Mouse (Mus musculus) limb, embryonic 13.5 days (tissue): ENCODE measurements around the gene Xxylt1. TPM values are rescaled to one million over a fixed set of nuclear protein-coding genes. Genes with fewer than 3 reads are reported as not detected.
A peak's percentile ranks its signal among the peaks of the same experiment; 100 is the strongest.

Source experiments
- ATAC-seq: fragments of 200-750 bp; cut with Nextera tagmentation; 2 replicates; pipeline ENCODE4 v1.8.0; 2017; ENCODE audit warnings: low read depth, moderate number of reproducible peaks, moderate TSS enrichment; ENCODE audit not compliant: low FRiP score
- H3K27ac ChIP-seq: fragments of 300-500 bp; sonication (generic); 2 replicates; pipeline ENCODE4 v1.5.1; 2015; ENCODE audit warnings: inconsistent platforms, mild to moderate bottlenecking, moderate library complexity
- H3K27me3 ChIP-seq: fragments of 300-500 bp; sonication (generic); 2 replicates; pipeline ENCODE4 v1.6.1; 2015; ENCODE audit warnings: mild to moderate bottlenecking, inconsistent platforms
- H3K36me3 ChIP-seq: fragments of 300-500 bp; sonication (generic); 2 replicates; pipeline ENCODE4 v1.6.1; 2015; ENCODE audit warnings: inconsistent platforms, mild to moderate bottlenecking, moderate library complexity
- H3K4me1 ChIP-seq: fragments of 300-500 bp; sonication (generic); 2 replicates; pipeline ENCODE4 v1.6.1; 2015; ENCODE audit warnings: inconsistent platforms
- H3K4me2 ChIP-seq: fragments of 300-500 bp; sonication (generic); replicated peaks from 2 replicates; pipeline ENCODE4 v1.6.1; 2015; ENCODE audit warnings: inconsistent platforms, mild to moderate bottlenecking, moderate library complexity
- H3K4me3 ChIP-seq: fragments of 300-500 bp; sonication (generic); 2 replicates; pipeline ENCODE4 v1.5.1; 2015; ENCODE audit warnings: moderate library complexity, mild to moderate bottlenecking, inconsistent platforms
- H3K9ac ChIP-seq: fragments of 300-500 bp; sonication (generic); 2 replicates; pipeline ENCODE4 v1.6.1; 2015; ENCODE audit warnings: mild to moderate bottlenecking, inconsistent platforms
- H3K9me3 ChIP-seq: fragments of 300-500 bp; sonication (generic); 2 replicates; pipeline ENCODE4 v1.6.1; 2016; ENCODE audit warnings: inconsistent platforms
- WGBS: fragments of 180-500 bp; shearing (Covaris S2); methylation state at CpG from one replicate; pipeline ENCODE4 v1.1.7; 2015; 5-methylcytosine and 5-hydroxymethylcytosine counted together
- polyA plus RNA-seq: library from polyadenylated mRNA; unstranded; fragments of >200 nt; fragmentation: Nextera tagmentation; extraction: Ambion mirVana; gene quantifications from 2 replicates; pipeline ENCODE4 v1.2.1, GENCODE M21; 2015

Gene Xxylt1
- polyA plus RNA-seq, 1 experiment from 2014 or later: 18.3 TPM

DNA sequence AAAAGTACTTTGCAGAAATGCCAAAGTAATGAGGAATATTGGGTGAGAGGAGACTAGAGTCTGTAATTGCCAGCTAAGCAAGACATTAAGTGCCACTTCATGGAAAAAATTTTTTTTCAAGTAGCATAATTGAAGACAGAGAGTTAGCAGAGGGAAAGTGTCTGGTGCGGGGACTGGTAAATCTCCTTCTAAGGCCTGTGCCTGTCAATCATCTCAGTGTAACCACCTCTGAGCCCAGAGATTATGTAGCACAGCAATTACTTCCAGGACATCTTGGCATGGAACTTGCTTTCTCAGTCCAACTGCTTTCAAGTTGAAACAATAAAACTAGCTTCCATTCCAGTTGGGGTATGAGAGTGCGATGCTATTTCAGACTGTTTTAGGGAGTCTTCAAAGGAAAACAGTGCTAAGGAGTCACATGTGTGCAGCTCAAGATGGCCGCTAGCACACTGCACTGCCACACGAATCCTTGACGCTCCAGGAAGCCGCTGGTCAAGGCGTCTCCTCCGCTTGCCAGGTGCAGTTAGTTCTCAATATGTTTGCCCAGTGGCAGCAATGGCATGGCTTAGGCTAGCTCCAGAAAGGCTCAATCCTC is 45.5 kb downstream of the Xxylt1 start:
- H3K4me2 ChIP-seq: no peak overlapping the region
- H3K36me3 ChIP-seq: no peaks in the 10 kb centered on the region
- H3K9me3 ChIP-seq: no peaks in the 10 kb centered on the region
- H3K9ac ChIP-seq: no peak overlapping the region
- 55% methylated on average over 8 of the region's 8 CpGs for WGBS
- H3K4me3 ChIP-seq: no peak overlapping the region
- H3K4me1 ChIP-seq: peaks cover 37% of the 10 kb centered on the region
- H3K27me3 ChIP-seq: no peaks in the 10 kb centered on the region
- peak; percentile 72; the same call in 1 of the 2 replicates for ATAC-seq
- H3K27ac ChIP-seq: peak overlapping the region; percentile 52; the same call in 1 of the 2 replicates

DNA sequence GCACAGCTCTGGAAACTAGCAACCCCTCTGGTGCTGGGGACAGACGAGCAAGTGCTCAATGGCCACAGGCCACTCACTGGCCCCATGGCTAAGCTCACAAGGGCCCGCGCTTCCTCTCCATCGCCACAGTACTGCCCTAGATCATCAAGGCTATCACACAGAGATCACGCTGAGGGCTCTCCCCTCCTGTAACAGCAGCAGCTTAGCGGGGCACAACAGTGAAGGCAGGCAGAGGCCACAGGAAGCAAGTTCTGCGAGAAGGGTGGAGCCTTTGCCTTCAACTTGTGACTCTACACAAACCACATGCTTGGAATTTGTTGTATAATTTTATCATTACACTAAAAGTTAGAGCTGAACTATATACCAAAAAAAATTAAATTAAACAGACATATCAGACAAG is 46.0 kb downstream of the Xxylt1 start:
- Histone ChIP-seq H3K4me2 (no peak overlapping the region), H3K4me1 (peaks cover 32% of the 10 kb centered on the region), H3K36me3 (no peaks in the 10 kb centered on the region), H3K9me3 (no peaks in the 10 kb centered on the region), H3K27me3 (no peaks in the 10 kb centered on the region), H3K9ac (no peak overlapping the region), H3K27ac (peak overlapping the region; percentile 61; the same call in 1 of the 2 replicates), H3K4me3 (no peak overlapping the region)
- WGBS: 51% methylated on average over 7 of the region's 7 CpGs
- ATAC-seq: no peak

- Histone ChIP-seq H3K36me3 (no peaks in the 10 kb centered on the region), H3K27ac (no peak overlapping the region)
- WGBS: 87% methylated on average over 3 of the region's 3 CpGs
Measured at GRCm38 (mm10) chr16:31034051-31034450, 47.2 kb downstream of the Xxylt1 start.

GRCm38 (mm10) chr16:31029739-31030485 is 51.3 kb downstream of the Xxylt1 start:
- Histone ChIP-seq H3K4me2 (no peak overlapping the region), H3K4me3 (no peak overlapping the region), H3K4me1 (peaks cover 8% of the 10 kb centered on the region), H3K36me3 (no peaks in the 10 kb centered on the region), H3K27ac (no peak overlapping the region), H3K27me3 (no peaks in the 10 kb centered on the region), H3K9me3 (no peaks in the 10 kb centered on the region), H3K9ac (no peak overlapping the region)
- ATAC-seq: no peak
- WGBS: 70% methylated on average over 11 of the region's 11 CpGs

More at GRCm38 (mm10) chr16:31034051-31034450, 47.2 kb downstream of the Xxylt1 start:
- no peak overlapping the region for H3K4me2 ChIP-seq
- no peaks in the 10 kb centered on the region for H3K27me3 ChIP-seq
- H3K9ac ChIP-seq: no peak overlapping the region
- ATAC-seq: no peak
- H3K4me1 ChIP-seq: peaks cover 22% of the 10 kb centered on the region
- no peaks in the 10 kb centered on the region for H3K9me3 ChIP-seq
- H3K4me3 ChIP-seq: no peak overlapping the region

DNA sequence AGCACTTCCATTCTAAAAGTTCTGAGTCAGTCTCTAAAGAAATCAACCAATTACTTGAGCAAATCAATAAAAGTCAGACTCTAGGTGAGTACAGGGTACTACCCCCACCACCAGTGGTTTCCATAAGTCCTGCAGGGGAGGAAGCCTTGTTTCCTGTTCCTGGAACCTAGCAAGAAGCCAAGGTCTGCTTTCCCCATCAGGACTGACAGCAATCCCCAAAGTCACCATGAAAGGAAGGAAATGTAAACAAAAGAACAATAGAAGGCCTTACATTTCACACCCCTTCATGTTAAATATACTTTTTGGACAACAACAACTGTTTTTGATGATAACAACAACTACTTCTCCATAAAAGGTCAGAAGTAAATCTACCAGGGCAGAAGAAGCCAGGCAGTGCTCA is 53.6 kb downstream of the Xxylt1 start:
- ATAC-seq: no peak
- H3K4me1 ChIP-seq: no peaks in the 10 kb centered on the region
- H3K27ac ChIP-seq: no peak overlapping the region
- H3K27me3 ChIP-seq: no peaks in the 10 kb centered on the region
- H3K36me3 ChIP-seq: no peaks in the 10 kb centered on the region
- no peak overlapping the region for H3K4me3 ChIP-seq
- no peak overlapping the region for H3K9ac ChIP-seq
- no peaks in the 10 kb centered on the region for H3K9me3 ChIP-seq
- no peak overlapping the region for H3K4me2 ChIP-seq

DNA sequence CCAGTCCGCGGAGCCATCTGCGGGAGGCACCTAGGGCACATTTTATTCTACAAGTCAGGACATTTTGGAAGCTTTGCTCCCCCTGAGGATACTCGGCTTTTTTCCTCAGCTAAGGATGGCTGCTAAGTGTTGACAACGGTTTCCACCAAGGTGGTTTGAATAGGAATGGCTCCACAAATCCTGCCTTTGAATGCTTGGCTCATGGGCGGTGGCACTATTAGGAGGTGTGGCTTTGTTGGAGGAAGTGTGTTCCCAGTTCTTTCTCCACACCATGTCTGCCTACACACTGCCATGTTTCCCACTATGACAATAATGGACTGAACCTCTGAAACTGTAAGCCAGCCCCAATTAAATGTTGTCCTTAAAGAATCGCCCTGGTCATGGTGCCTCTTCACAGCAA is 55.7 kb downstream of the Xxylt1 start:
- no peak overlapping the region for H3K9ac ChIP-seq
- ATAC-seq: no peak
- no peak overlapping the region for H3K4me3 ChIP-seq
- no peak overlapping the region for H3K4me2 ChIP-seq
- H3K36me3 ChIP-seq: no peaks in the 10 kb centered on the region
- H3K9me3 ChIP-seq: no peaks in the 10 kb centered on the region
- peaks cover 11% of the 10 kb centered on the region; the same call in 1 of the 2 replicates for H3K4me1 ChIP-seq
- H3K27me3 ChIP-seq: no peaks in the 10 kb centered on the region
- H3K27ac ChIP-seq: no peak overlapping the region
- WGBS: 87% methylated on average over 7 of the region's 7 CpGs

DNA sequence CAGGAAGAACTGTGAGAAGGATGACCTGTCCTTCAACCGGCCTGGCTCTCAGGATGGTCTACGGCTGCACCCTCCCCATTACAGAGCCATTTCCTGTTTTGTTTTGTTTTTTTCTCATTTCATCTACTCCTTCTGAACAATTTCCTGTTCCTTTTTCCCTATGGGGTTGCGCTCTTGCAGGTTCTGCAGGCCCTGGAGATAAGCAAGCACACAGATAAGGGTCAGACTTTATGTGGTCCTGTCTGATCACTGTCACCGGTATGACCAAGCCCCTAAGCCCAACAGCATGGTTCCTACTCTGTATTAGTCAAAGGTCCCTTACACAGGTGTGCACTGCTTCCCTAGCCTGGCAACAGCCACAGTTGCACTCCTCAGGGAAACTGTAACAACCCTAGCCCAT is 56.2 kb downstream of the Xxylt1 start:
- Histone ChIP-seq H3K27me3 (no peaks in the 10 kb centered on the region), H3K9ac (no peak overlapping the region), H3K9me3 (no peaks in the 10 kb centered on the region), H3K4me3 (no peak overlapping the region), H3K4me1 (peaks cover 16% of the 10 kb centered on the region; the same call in 1 of the 2 replicates), H3K36me3 (no peaks in the 10 kb centered on the region), H3K4me2 (no peak overlapping the region), H3K27ac (no peak overlapping the region)
- no peak for ATAC-seq
- WGBS: 85% methylated on average over 4 of the region's 4 CpGs

DNA sequence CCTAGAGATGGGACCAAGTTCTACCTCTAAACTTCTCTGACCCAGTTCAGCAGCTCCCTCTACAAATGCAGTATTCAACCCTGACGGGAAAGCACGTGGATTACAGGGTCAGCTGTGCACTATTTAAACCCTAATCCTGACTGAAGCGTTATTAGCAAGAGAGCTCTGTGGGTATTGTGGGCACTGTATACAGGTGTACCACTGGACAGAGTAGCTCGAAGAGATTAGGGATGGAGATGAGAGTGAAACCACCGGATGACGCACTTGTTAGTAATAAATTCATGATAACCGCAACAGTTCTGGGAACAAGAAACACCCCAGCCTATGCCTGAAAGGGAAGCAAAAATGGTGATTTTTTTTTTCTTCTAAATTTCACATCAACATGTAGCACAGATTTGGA is 57.0 kb downstream of the Xxylt1 start:
- ATAC-seq: no peak
- Histone ChIP-seq H3K9me3 (no peaks in the 10 kb centered on the region), H3K4me2 (no peak overlapping the region), H3K4me3 (no peak overlapping the region), H3K9ac (no peak overlapping the region), H3K4me1 (peaks cover 24% of the 10 kb centered on the region; the same call in 1 of the 2 replicates), H3K27ac (no peak overlapping the region), H3K27me3 (no peaks in the 10 kb centered on the region), H3K36me3 (no peaks in the 10 kb centered on the region)
- WGBS: 83% methylated on average over 7 of the region's 7 CpGs

DNA sequence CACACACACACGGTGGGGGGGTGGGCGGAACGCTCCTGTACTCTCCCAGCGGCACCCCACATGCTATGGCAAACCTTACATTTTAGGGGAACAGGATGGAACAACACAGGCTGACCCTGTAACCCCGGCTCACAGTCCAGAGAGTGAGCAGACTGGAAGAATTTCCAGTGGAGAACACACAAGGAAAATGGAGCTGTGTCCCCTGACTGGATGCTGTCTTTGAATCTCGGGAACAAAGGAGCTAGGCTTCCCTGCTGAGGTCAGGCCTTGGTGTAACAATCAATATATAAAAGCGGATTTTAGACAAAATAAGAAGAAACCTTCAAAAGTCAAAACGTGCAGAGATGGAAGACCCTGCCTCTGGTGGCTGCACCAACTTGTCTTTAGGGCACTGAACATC is 57.4 kb downstream of the Xxylt1 start:
- Histone ChIP-seq H3K4me2 (no peak overlapping the region), H3K9ac (no peak overlapping the region), H3K9me3 (no peaks in the 10 kb centered on the region), H3K4me1 (peaks cover 28% of the 10 kb centered on the region; the same call in 1 of the 2 replicates), H3K4me3 (no peak overlapping the region), H3K36me3 (no peaks in the 10 kb centered on the region), H3K27me3 (no peaks in the 10 kb centered on the region), H3K27ac (no peak overlapping the region)
- WGBS: 88% methylated on average over 8 of the region's 8 CpGs
- no peak for ATAC-seq

DNA sequence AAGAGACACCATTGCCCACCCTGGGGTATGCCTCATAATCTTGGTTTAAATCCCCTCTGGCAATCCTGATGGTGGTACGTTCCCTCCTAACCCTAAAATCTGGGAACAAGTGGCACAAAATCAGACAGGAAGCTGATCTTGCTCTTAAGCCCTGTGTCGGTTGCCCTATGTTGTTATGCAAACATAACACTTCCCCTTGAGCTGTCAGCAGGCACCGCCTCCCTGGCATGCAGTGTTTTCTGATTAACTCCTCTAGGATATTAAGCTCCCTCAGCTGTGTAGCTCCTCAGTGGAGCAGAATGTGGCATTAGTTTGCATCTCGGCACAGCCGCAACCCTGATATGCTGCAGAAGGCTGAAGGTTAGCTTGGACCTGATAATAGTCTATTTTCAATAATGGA is 58.9 kb downstream of the Xxylt1 start:
- WGBS: 69% methylated on average over 5 of the region's 5 CpGs

GRCm38 (mm10) chr16:31019514-31019913 is 61.7 kb downstream of the Xxylt1 start:
- no peak overlapping the region for H3K4me3 ChIP-seq
- no peaks in the 10 kb centered on the region for H3K36me3 ChIP-seq
- H3K4me2 ChIP-seq: no peak overlapping the region
- no peaks in the 10 kb centered on the region for H3K27me3 ChIP-seq
- H3K9ac ChIP-seq: no peak overlapping the region
- peaks cover 33% of the 10 kb centered on the region; the same call in 1 of the 2 replicates for H3K4me1 ChIP-seq
- WGBS: 53% methylated on average over 3 of the region's 3 CpGs
- H3K9me3 ChIP-seq: no peaks in the 10 kb centered on the region
- ATAC-seq: no peak; the same call in 1 of the 2 replicates
- H3K27ac ChIP-seq: peak overlapping the region; percentile 6; the same call in 1 of the 2 replicates

More for the DNA sequence above, 58.9 kb downstream of the Xxylt1 start:
- H3K9ac ChIP-seq: no peak overlapping the region
- no peaks in the 10 kb centered on the region for H3K36me3 ChIP-seq
- no peak overlapping the region for H3K4me2 ChIP-seq
- peaks cover 28% of the 10 kb centered on the region; the same call in 1 of the 2 replicates for H3K4me1 ChIP-seq
- no peak for ATAC-seq
- H3K4me3 ChIP-seq: no peak overlapping the region
- no peaks in the 10 kb centered on the region for H3K27me3 ChIP-seq
- H3K27ac ChIP-seq: no peak overlapping the region
- no peaks in the 10 kb centered on the region for H3K9me3 ChIP-seq

GRCm38 (mm10) chr16:31017687-31018413 is 63.4 kb downstream of the Xxylt1 start:
- Histone ChIP-seq H3K27ac (no peak overlapping the region), H3K9me3 (no peaks in the 10 kb centered on the region), H3K27me3 (no peaks in the 10 kb centered on the region), H3K4me3 (no peak overlapping the region), H3K9ac (no peak overlapping the region), H3K4me1 (peaks cover 38% of the 10 kb centered on the region; the same call in 1 of the 2 replicates), H3K36me3 (no peaks in the 10 kb centered on the region), H3K4me2 (no peak overlapping the region)
- WGBS: 90% methylated on average over 10 of the region's 10 CpGs
- ATAC-seq: no peak
